Mouse (Mus musculus): ENCODE data around the gene Chdh. TPM values are rescaled to one million over a fixed set of nuclear protein-coding genes. Genes with fewer than 3 reads are reported as not detected.

The Chdh gene
- polyA plus RNA-seq, 1 experiment from 2014 or later: not detected

- Histone ChIP-seq H3K4me3 (ENCODE audit: low read depth, low read length) (no peak overlapping the region), H3K27ac (ENCODE audit: low read depth, low read length) (no peak overlapping the region), H3K36me3 (ENCODE audit: control insufficient read depth, insufficient read depth, low read length) (no peaks in the 10 kb centered on the region), H3K4me2 (replicated peaks; ENCODE audit: low read depth, low read length) (no peak overlapping the region), H3K9me3 (ENCODE audit: control insufficient read depth, low read length) (no peaks in the 10 kb centered on the region), H3K27me3 (ENCODE audit: control insufficient read depth, insufficient read depth, low read length) (no peaks in the 10 kb centered on the region), H3K4me1 (replicated peaks; ENCODE audit: control insufficient read depth, insufficient read depth, low read length) (no peaks in the 10 kb centered on the region), H3K9ac (ENCODE audit: low read depth, low read length) (no peak overlapping the region)
- ATAC-seq (ENCODE audit: low FRiP score) (no peak), DNase-seq (ENCODE audit: low spot score) (no peak)
- 88% methylated on average over 4 of the region's 4 CpGs for WGBS
These were observed 30.6 kb downstream of the Chdh start for GRCm38 (mm10) chr14:30039413-30039812.

GRCm38 (mm10) chr14:30041836-30042235 lies 33.0 kb downstream of the Chdh start:
- DNase-seq (ENCODE audit: low spot score): no peak
- ATAC-seq (ENCODE audit: low FRiP score): no peak
- H3K36me3 ChIP-seq (ENCODE audit: control insufficient read depth, insufficient read depth, low read length): no peaks in the 10 kb centered on the region
- no peak overlapping the region for H3K27ac ChIP-seq (ENCODE audit: low read depth, low read length)
- 86% methylated on average over 9 of the region's 9 CpGs for WGBS
- H3K9ac ChIP-seq (ENCODE audit: low read depth, low read length): no peak overlapping the region
- no peaks in the 10 kb centered on the region for H3K27me3 ChIP-seq (ENCODE audit: control insufficient read depth, insufficient read depth, low read length)
- H3K4me2 ChIP-seq (replicated peaks; ENCODE audit: low read depth, low read length): no peak overlapping the region
- H3K9me3 ChIP-seq (ENCODE audit: control insufficient read depth, low read length): no peaks in the 10 kb centered on the region
- H3K4me3 ChIP-seq (ENCODE audit: low read depth, low read length): no peak overlapping the region
- H3K4me1 ChIP-seq (replicated peaks; ENCODE audit: control insufficient read depth, insufficient read depth, low read length): no peaks in the 10 kb centered on the region

- Histone ChIP-seq H3K9ac (ENCODE audit: low read depth, low read length) (no peak overlapping the region), H3K36me3 (ENCODE audit: control insufficient read depth, insufficient read depth, low read length) (no peaks in the 10 kb centered on the region), H3K4me1 (replicated peaks; ENCODE audit: control insufficient read depth, insufficient read depth, low read length) (no peaks in the 10 kb centered on the region), H3K9me3 (ENCODE audit: control insufficient read depth, low read length) (no peaks in the 10 kb centered on the region), H3K4me3 (ENCODE audit: low read depth, low read length) (no peak overlapping the region), H3K4me2 (replicated peaks; ENCODE audit: low read depth, low read length) (no peak overlapping the region), H3K27me3 (ENCODE audit: control insufficient read depth, insufficient read depth, low read length) (no peaks in the 10 kb centered on the region), H3K27ac (ENCODE audit: low read depth, low read length) (no peak overlapping the region)
- 90% methylated on average over 7 of the region's 7 CpGs for WGBS
- DNase-seq (ENCODE audit: low spot score) (no peak), ATAC-seq (ENCODE audit: low FRiP score) (no peak)
These were observed 34.6 kb downstream of the Chdh start for GRCm38 (mm10) chr14:30043356-30043940.

GRCm38 (mm10) chr14:30045239-30045638 lies 36.4 kb downstream of the Chdh start:
- Histone ChIP-seq H3K36me3 (ENCODE audit: control insufficient read depth, insufficient read depth, low read length) (no peaks in the 10 kb centered on the region), H3K4me2 (replicated peaks; ENCODE audit: low read depth, low read length) (no peak overlapping the region), H3K4me3 (ENCODE audit: low read depth, low read length) (no peak overlapping the region), H3K4me1 (replicated peaks; ENCODE audit: control insufficient read depth, insufficient read depth, low read length) (no peaks in the 10 kb centered on the region), H3K9ac (ENCODE audit: low read depth, low read length) (no peak overlapping the region), H3K27me3 (ENCODE audit: control insufficient read depth, insufficient read depth, low read length) (no peaks in the 10 kb centered on the region), H3K9me3 (ENCODE audit: control insufficient read depth, low read length) (no peaks in the 10 kb centered on the region), H3K27ac (ENCODE audit: low read depth, low read length) (no peak overlapping the region)
- DNase-seq (ENCODE audit: low spot score): no peak
- ATAC-seq (ENCODE audit: low FRiP score): no peak
- 88% methylated on average over 10 of the region's 10 CpGs for WGBS

- Histone ChIP-seq H3K27me3 (ENCODE audit: control insufficient read depth, insufficient read depth, low read length) (no peaks in the 10 kb centered on the region), H3K4me3 (ENCODE audit: low read depth, low read length) (no peak overlapping the region), H3K4me2 (replicated peaks; ENCODE audit: low read depth, low read length) (no peak overlapping the region), H3K27ac (ENCODE audit: low read depth, low read length) (no peak overlapping the region), H3K4me1 (replicated peaks; ENCODE audit: control insufficient read depth, insufficient read depth, low read length) (no peaks in the 10 kb centered on the region), H3K9ac (ENCODE audit: low read depth, low read length) (no peak overlapping the region), H3K36me3 (ENCODE audit: control insufficient read depth, insufficient read depth, low read length) (no peaks in the 10 kb centered on the region), H3K9me3 (ENCODE audit: control insufficient read depth, low read length) (no peaks in the 10 kb centered on the region)
- DNase-seq (ENCODE audit: low spot score): no peak
- WGBS: 87% methylated on average over 8 of the region's 8 CpGs
- ATAC-seq (ENCODE audit: low FRiP score): no peak
These were observed 36.9 kb downstream of the Chdh start for GRCm38 (mm10) chr14:30045704-30046220.

- no peak overlapping the region for H3K4me3 ChIP-seq (ENCODE audit: low read depth, low read length)
- H3K9me3 ChIP-seq (ENCODE audit: control insufficient read depth, low read length): no peaks in the 10 kb centered on the region
- no peak overlapping the region for H3K9ac ChIP-seq (ENCODE audit: low read depth, low read length)
- H3K27ac ChIP-seq (ENCODE audit: low read depth, low read length): no peak overlapping the region
- H3K36me3 ChIP-seq (ENCODE audit: control insufficient read depth, insufficient read depth, low read length): no peaks in the 10 kb centered on the region
- no peaks in the 10 kb centered on the region for H3K4me1 ChIP-seq (replicated peaks; ENCODE audit: control insufficient read depth, insufficient read depth, low read length)
- WGBS: 94% methylated on average over 4 of the region's 4 CpGs
- no peak overlapping the region for H3K4me2 ChIP-seq (replicated peaks; ENCODE audit: low read depth, low read length)
- H3K27me3 ChIP-seq (ENCODE audit: control insufficient read depth, insufficient read depth, low read length): no peaks in the 10 kb centered on the region
- ATAC-seq (ENCODE audit: low FRiP score) (no peak), DNase-seq (ENCODE audit: low spot score) (no peak)
These were observed 38.2 kb downstream of the Chdh start for GRCm38 (mm10) chr14:30046976-30047375.

GRCm38 (mm10) chr14:30048049-30048448 lies 39.2 kb downstream of the Chdh start:
- H3K4me2 ChIP-seq (replicated peaks; ENCODE audit: low read depth, low read length): no peak overlapping the region
- WGBS: 85% methylated on average over 3 of the region's 3 CpGs
- ATAC-seq (ENCODE audit: low FRiP score) (no peak), DNase-seq (ENCODE audit: low spot score) (no peak)
- H3K4me3 ChIP-seq (ENCODE audit: low read depth, low read length): no peak overlapping the region
- no peaks in the 10 kb centered on the region for H3K36me3 ChIP-seq (ENCODE audit: control insufficient read depth, insufficient read depth, low read length)
- no peaks in the 10 kb centered on the region for H3K4me1 ChIP-seq (replicated peaks; ENCODE audit: control insufficient read depth, insufficient read depth, low read length)
- no peaks in the 10 kb centered on the region for H3K9me3 ChIP-seq (ENCODE audit: control insufficient read depth, low read length)
- H3K27me3 ChIP-seq (ENCODE audit: control insufficient read depth, insufficient read depth, low read length): no peaks in the 10 kb centered on the region
- no peak overlapping the region for H3K27ac ChIP-seq (ENCODE audit: low read depth, low read length)
- no peak overlapping the region for H3K9ac ChIP-seq (ENCODE audit: low read depth, low read length)

- WGBS: 91% methylated on average over 8 of the region's 8 CpGs
These were observed 41.5 kb downstream of the Chdh start for GRCm38 (mm10) chr14:30050280-30050679.

GRCm38 (mm10) chr14:30054922-30055321 lies 46.1 kb downstream of the Chdh start:
- Histone ChIP-seq H3K36me3 (ENCODE audit: control insufficient read depth, insufficient read depth, low read length) (no peaks in the 10 kb centered on the region), H3K4me3 (ENCODE audit: low read depth, low read length) (no peak overlapping the region), H3K27me3 (ENCODE audit: control insufficient read depth, insufficient read depth, low read length) (no peaks in the 10 kb centered on the region), H3K4me2 (replicated peaks; ENCODE audit: low read depth, low read length) (no peak overlapping the region), H3K4me1 (replicated peaks; ENCODE audit: control insufficient read depth, insufficient read depth, low read length) (0 out of 2 replicates have a peak, but pooled peaks cover 2% of the 10 kb centered on the region), H3K9ac (ENCODE audit: low read depth, low read length) (no peak overlapping the region), H3K9me3 (ENCODE audit: control insufficient read depth, low read length) (no peaks in the 10 kb centered on the region), H3K27ac (ENCODE audit: low read depth, low read length) (no peak overlapping the region)
- DNase-seq (ENCODE audit: low spot score) (no peak), ATAC-seq (ENCODE audit: low FRiP score) (no peak)
- WGBS: 86% methylated on average over 7 of the region's 7 CpGs

More at GRCm38 (mm10) chr14:30050280-30050679, 41.5 kb downstream of the Chdh start:
- Histone ChIP-seq H3K27me3 (ENCODE audit: control insufficient read depth, insufficient read depth, low read length) (no peaks in the 10 kb centered on the region), H3K36me3 (ENCODE audit: control insufficient read depth, insufficient read depth, low read length) (no peaks in the 10 kb centered on the region), H3K4me2 (replicated peaks; ENCODE audit: low read depth, low read length) (no peak overlapping the region), H3K27ac (ENCODE audit: low read depth, low read length) (no peak overlapping the region), H3K4me3 (ENCODE audit: low read depth, low read length) (no peak overlapping the region), H3K9me3 (ENCODE audit: control insufficient read depth, low read length) (no peaks in the 10 kb centered on the region), H3K9ac (ENCODE audit: low read depth, low read length) (no peak overlapping the region), H3K4me1 (replicated peaks; ENCODE audit: control insufficient read depth, insufficient read depth, low read length) (no peaks in the 10 kb centered on the region)
- DNase-seq (ENCODE audit: low spot score) (no peak), ATAC-seq (ENCODE audit: low FRiP score) (no peak)
